Mouse (Mus musculus) hindbrain, embryonic 12.5 days (tissue): ENCODE results near the gene Zfp512b. TPM values are rescaled to one million over a fixed set of nuclear protein-coding genes. Genes with fewer than 3 reads are reported as not detected.
A peak's percentile ranks its signal among the peaks of the same experiment; 100 is the strongest.

ENCODE experiments used
- ATAC-seq: fragments of 200-750 bp; cut with Nextera tagmentation; 2 replicates; pipeline ENCODE4 v1.8.0; 2017; ENCODE audit warnings: moderate TSS enrichment; ENCODE audit not compliant: low FRiP score
- H3K27ac ChIP-seq: fragments of 300-500 bp; sonication (generic); 2 replicates; pipeline ENCODE4 v1.5.1; 2016; ENCODE audit warnings: mild to moderate bottlenecking
- H3K27me3 ChIP-seq: fragments of 300-500 bp; sonication (generic); 2 replicates; pipeline ENCODE4 v1.6.1; 2016; ENCODE audit warnings: mild to moderate bottlenecking
- H3K36me3 ChIP-seq: fragments of 300-500 bp; sonication (generic); 2 replicates; pipeline ENCODE4 v1.6.1; 2016; ENCODE audit warnings: mild to moderate bottlenecking
- H3K4me1 ChIP-seq: fragments of 300-500 bp; sonication (generic); 2 replicates; pipeline ENCODE4 v1.6.1; 2016
- H3K4me2 ChIP-seq: fragments of 300-500 bp; sonication (generic); replicated peaks from 2 replicates; pipeline ENCODE4 v1.6.1; 2016; ENCODE audit warnings: mild to moderate bottlenecking
- H3K4me3 ChIP-seq: fragments of 300-500 bp; sonication (generic); 2 replicates; pipeline ENCODE4 v1.5.1; 2016; ENCODE audit warnings: mild to moderate bottlenecking
- H3K9ac ChIP-seq: fragments of 300-500 bp; sonication (generic); 2 replicates; pipeline ENCODE4 v1.6.1; 2016; ENCODE audit warnings: mild to moderate bottlenecking, moderate library complexity
- H3K9me3 ChIP-seq: fragments of 300-500 bp; sonication (generic); replicated peaks from 2 replicates; pipeline ENCODE4 v1.6.1; 2016; ENCODE audit warnings: mild to moderate bottlenecking
- WGBS: fragments of 180-500 bp; shearing (Covaris S2); methylation state at CpG from one replicate; pipeline ENCODE4 v1.1.7; 2016; 5-methylcytosine and 5-hydroxymethylcytosine counted together
- polyA plus RNA-seq: library from polyadenylated mRNA; unstranded; fragments of >200 nt; fragmentation: Nextera tagmentation; extraction: Ambion mirVana; gene quantifications from 2 replicates; pipeline ENCODE4 v1.2.1, GENCODE M21; 2016

Zfp512b gene
- polyA plus RNA-seq, 1 experiment from 2014 or later, result 91.0 TPM

DNA sequence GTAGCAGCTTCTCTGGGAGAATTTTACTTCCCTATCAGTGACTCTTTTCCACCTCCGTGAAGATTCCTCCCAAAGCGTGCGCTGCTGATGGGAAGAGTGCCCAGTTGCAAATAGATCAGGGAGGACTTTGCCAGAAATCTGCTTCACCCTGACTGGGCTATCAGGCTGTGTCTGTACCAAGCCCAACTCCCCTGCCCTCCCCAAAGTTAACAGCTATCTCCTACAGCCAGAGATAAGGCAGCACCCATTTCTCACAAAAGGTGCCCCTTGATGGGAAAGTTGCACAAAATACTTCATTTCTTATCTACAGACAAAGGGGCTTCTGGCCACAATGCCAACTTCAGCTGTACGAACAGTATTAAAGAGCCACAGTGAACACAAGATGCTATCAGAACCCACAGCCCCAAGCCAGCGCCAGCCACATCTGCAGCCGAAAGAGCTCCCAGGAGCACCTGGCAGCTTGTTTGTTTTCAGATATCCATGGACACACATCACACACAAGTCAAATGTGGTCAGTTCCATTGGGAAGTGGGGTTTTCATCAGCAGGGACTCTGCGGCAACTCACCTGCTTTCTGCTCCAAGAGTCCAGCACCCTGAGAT is 14.5 kb downstream of the Zfp512b start:
- peaks cover 22% of the 10 kb centered on the region for H3K4me1 ChIP-seq
- H3K27ac ChIP-seq, result no peak overlapping the region
- peaks cover 12% of the 10 kb centered on the region for H3K36me3 ChIP-seq
- WGBS, result 87% methylated on average over 7 of the region's 7 CpGs
- H3K27me3 ChIP-seq, result no peaks in the 10 kb centered on the region
- H3K4me2 ChIP-seq, result no peak overlapping the region
- no peaks in the 10 kb centered on the region for H3K9me3 ChIP-seq
- no peak for ATAC-seq
- H3K9ac ChIP-seq, result no peak overlapping the region
- H3K4me3 ChIP-seq, result no peak overlapping the region

DNA sequence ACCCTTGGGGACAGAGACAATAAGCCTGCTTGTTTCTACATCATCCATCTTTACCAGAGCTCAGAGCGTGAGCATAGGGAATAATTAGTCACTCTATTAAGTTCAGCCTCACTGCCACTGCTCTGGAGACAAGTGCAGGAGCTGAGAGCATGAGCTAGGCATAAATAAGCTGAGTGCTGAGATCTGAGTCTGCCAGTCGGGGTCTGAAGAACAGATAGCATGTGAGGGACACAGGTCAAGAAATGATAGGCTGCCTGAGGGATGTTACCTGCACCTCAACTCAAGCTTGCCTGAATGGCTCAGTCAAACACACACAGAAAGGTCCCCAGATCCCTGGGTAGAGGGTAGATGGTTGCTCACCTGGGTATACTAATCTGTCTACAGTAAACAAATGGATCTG is 15.5 kb downstream of the Zfp512b start:
- H3K27ac ChIP-seq, result 0 out of 2 replicates have a peak overlapping the region, but pooled peaks have one; percentile 30
- no peak for ATAC-seq
- no peak overlapping the region for H3K4me2 ChIP-seq
- WGBS, result 65% methylated on average over 2 of the region's 2 CpGs
- no peaks in the 10 kb centered on the region for H3K9me3 ChIP-seq
- no peak overlapping the region for H3K4me3 ChIP-seq
- H3K27me3 ChIP-seq, result no peaks in the 10 kb centered on the region
- no peak overlapping the region for H3K9ac ChIP-seq
- H3K4me1 ChIP-seq, result peaks cover 22% of the 10 kb centered on the region
- peaks cover 21% of the 10 kb centered on the region for H3K36me3 ChIP-seq

GRCm38 (mm10) chr2:181576613-181577012 is 16.0 kb downstream of the Zfp512b start:
- WGBS, result 93% methylated on average over 2 of the region's 2 CpGs
- Histone ChIP-seq H3K27ac (no peak overlapping the region), H3K27me3 (no peaks in the 10 kb centered on the region), H3K36me3 (peaks cover 24% of the 10 kb centered on the region), H3K9me3 (no peaks in the 10 kb centered on the region), H3K4me3 (no peak overlapping the region), H3K4me1 (peaks cover 22% of the 10 kb centered on the region), H3K4me2 (no peak overlapping the region), H3K9ac (no peak overlapping the region)
- no peak for ATAC-seq

DNA sequence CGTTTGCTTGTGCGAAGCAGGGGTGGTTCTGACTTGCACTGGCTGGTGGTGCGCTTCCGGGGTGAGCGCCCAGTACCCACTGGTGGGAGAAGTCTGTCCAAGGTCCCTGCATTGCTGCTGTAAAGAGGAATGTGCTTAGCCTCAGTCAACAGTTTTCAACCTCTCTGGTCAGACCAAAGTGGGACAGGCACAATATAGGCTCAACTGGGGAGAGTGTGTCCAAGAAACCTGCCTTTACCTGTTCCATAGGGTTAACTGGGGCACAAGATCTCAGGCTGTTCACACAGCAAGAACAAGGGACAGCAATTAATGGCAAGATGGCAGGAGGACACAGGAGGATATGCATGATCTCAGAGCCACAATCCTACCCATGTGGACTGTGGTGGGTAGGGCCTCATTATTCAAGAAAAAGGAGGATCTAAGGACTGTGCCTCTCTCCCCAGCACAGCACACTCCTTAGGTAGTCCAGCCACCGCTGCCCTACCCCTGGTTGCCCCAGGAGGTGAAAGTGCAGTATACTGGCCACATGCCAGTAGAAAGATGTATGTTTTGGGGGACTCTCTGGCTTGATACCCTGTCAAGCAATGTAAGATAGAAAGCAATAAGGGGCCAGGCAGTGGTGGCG is 17.6 kb downstream of the Zfp512b start:
- H3K4me2 ChIP-seq, result no peak overlapping the region
- peaks cover 13% of the 10 kb centered on the region for H3K4me1 ChIP-seq
- no peak overlapping the region for H3K4me3 ChIP-seq
- H3K27me3 ChIP-seq, result no peaks in the 10 kb centered on the region
- H3K9me3 ChIP-seq, result no peaks in the 10 kb centered on the region
- H3K27ac ChIP-seq, result no peak overlapping the region
- no peak for ATAC-seq
- peaks cover 24% of the 10 kb centered on the region for H3K36me3 ChIP-seq
- no peak overlapping the region for H3K9ac ChIP-seq
- WGBS, result 94% methylated on average over 7 of the region's 7 CpGs

- WGBS, result 92% methylated on average over 9 of the region's 9 CpGs
- Histone ChIP-seq H3K4me2 (no peak overlapping the region), H3K4me3 (no peak overlapping the region), H3K4me1 (peaks cover 12% of the 10 kb centered on the region), H3K36me3 (peaks cover 29% of the 10 kb centered on the region), H3K9ac (no peak overlapping the region), H3K27me3 (no peaks in the 10 kb centered on the region), H3K27ac (no peak overlapping the region), H3K9me3 (no peaks in the 10 kb centered on the region)
- ATAC-seq, result no peak
Observed at GRCm38 (mm10) chr2:181573961-181574360, 18.6 kb downstream of the Zfp512b start.

GRCm38 (mm10) chr2:181572921-181573920 is 19.4 kb downstream of the Zfp512b start:
- H3K36me3 ChIP-seq, result peaks cover 29% of the 10 kb centered on the region
- H3K9me3 ChIP-seq, result no peaks in the 10 kb centered on the region
- 94% methylated on average over 15 of the region's 15 CpGs for WGBS
- no peak overlapping the region for H3K4me2 ChIP-seq
- peaks cover 8% of the 10 kb centered on the region for H3K4me1 ChIP-seq
- H3K4me3 ChIP-seq, result no peak overlapping the region
- no peak overlapping the region for H3K27ac ChIP-seq
- H3K27me3 ChIP-seq, result no peaks in the 10 kb centered on the region
- H3K9ac ChIP-seq, result no peak overlapping the region
- ATAC-seq, result no peak

DNA sequence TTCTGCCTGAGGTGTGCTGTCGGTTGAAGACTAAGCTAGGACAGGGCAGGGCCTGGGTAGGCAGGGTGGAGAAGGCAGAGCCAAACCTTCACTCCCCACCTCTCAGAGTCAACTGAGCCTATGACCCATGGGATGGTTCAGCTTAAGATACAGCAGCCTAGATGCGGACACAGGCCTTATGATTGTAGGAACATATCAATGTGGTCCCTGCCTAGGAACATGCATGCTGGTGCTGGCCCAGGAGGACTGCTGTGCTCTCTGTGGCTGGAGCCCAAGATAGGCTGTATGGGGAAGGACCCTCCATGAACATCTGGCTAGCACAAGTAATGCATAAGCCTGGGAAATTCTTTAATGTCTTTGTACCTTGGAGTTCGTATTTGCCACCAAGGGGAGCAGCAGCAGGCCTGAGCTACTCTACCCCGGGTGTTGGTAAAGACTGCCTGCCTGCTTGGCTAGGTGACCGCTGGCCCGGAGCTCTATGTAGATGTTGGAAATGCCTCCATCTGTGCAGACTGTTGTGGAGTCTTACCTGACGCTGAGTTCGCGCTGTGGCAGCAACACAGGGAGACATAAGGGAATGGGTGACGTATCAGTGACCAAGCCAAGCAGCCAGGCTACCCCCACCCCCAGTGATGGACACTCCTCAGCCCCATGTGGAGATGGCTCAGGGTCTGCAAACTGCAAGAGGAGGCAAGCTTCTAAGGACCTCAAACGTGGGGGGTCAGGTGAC is 20.5 kb downstream of the Zfp512b start:
- no peak overlapping the region for H3K9ac ChIP-seq
- no peak overlapping the region for H3K27ac ChIP-seq
- H3K36me3 ChIP-seq, result peaks cover 29% of the 10 kb centered on the region
- no peaks in the 10 kb centered on the region for H3K27me3 ChIP-seq
- no peaks in the 10 kb centered on the region for H3K9me3 ChIP-seq
- WGBS, result 92% methylated on average over 11 of the region's 11 CpGs
- ATAC-seq, result no peak
- no peak overlapping the region for H3K4me2 ChIP-seq
- no peak overlapping the region for H3K4me3 ChIP-seq
- peaks cover 2% of the 10 kb centered on the region for H3K4me1 ChIP-seq

DNA sequence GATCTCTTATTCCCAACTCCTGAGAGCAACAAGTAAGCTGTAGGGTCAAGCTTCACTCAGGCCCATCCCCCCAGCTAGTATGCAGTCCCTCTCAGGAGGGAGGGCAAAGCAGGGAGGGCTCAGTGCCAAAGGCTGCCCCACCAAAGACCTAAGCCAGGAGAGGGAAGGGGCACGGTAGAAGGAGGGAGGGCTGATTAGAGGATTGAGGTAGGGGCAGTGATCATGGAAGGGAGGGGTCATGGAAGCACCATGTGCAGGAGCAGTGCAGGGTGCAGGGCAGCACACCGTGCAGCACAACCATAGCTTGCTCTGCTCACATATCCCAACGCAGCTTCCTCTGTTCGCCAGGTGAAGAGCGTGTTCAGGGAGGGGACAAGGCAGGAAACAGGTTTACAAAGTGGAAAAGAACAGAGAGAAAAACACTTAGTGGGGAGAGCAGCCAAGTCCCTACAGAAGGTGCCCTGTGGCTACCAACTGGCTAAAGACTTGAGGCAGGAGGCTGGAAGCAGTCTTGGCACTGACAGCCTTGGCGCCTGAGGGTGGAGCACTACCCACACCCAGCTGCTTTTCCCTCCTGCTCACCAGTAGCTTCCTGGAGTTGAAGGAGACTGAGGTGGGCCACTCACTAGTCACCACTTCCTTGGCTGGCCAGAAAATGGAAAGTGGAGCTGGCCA is 21.5 kb downstream of the Zfp512b start:
- no peak for ATAC-seq
- WGBS, result 73% methylated on average over 6 of the region's 6 CpGs
- peaks cover 29% of the 10 kb centered on the region for H3K36me3 ChIP-seq
- H3K4me1 ChIP-seq, result no peaks in the 10 kb centered on the region
- no peak overlapping the region for H3K4me2 ChIP-seq
- no peak overlapping the region for H3K4me3 ChIP-seq
- no peaks in the 10 kb centered on the region for H3K9me3 ChIP-seq
- H3K27ac ChIP-seq, result no peak overlapping the region
- no peaks in the 10 kb centered on the region for H3K27me3 ChIP-seq
- H3K9ac ChIP-seq, result no peak overlapping the region

DNA sequence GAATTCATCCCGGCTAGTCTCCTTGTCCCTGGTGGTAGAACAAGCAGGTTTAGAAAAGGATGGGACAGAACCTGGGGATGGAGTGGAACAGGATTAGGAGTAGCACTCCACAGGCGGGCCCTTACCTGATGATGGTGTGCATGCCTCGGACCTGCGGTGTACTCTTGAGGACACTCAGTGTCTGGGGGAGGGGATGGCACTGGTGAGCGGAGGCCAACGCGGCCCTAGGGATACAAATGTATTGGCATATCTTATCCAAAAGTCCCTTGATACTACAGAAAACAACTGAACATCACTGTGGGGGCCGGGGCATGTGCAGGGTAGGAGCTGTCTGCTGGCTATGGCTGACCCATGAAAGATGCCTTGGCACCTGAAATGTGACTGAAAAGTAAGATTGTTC is 22.2 kb downstream of the Zfp512b start:
- Histone ChIP-seq H3K4me1 (no peaks in the 10 kb centered on the region), H3K27ac (no peak overlapping the region), H3K27me3 (no peaks in the 10 kb centered on the region), H3K4me2 (no peak overlapping the region), H3K4me3 (no peak overlapping the region), H3K9me3 (no peaks in the 10 kb centered on the region), H3K9ac (no peak overlapping the region), H3K36me3 (peaks cover 32% of the 10 kb centered on the region)
- 84% methylated on average over 8 of the region's 8 CpGs for WGBS
- ATAC-seq, result no peak

GRCm38 (mm10) chr2:181569856-181570255 is 22.7 kb downstream of the Zfp512b start:
- Histone ChIP-seq H3K4me2 (no peak overlapping the region), H3K27ac (no peak overlapping the region), H3K36me3 (peaks cover 32% of the 10 kb centered on the region), H3K4me1 (no peaks in the 10 kb centered on the region), H3K9me3 (no peaks in the 10 kb centered on the region), H3K4me3 (no peak overlapping the region), H3K9ac (no peak overlapping the region), H3K27me3 (no peaks in the 10 kb centered on the region)
- no peak for ATAC-seq
- 92% methylated on average over 10 of the region's 10 CpGs for WGBS

DNA sequence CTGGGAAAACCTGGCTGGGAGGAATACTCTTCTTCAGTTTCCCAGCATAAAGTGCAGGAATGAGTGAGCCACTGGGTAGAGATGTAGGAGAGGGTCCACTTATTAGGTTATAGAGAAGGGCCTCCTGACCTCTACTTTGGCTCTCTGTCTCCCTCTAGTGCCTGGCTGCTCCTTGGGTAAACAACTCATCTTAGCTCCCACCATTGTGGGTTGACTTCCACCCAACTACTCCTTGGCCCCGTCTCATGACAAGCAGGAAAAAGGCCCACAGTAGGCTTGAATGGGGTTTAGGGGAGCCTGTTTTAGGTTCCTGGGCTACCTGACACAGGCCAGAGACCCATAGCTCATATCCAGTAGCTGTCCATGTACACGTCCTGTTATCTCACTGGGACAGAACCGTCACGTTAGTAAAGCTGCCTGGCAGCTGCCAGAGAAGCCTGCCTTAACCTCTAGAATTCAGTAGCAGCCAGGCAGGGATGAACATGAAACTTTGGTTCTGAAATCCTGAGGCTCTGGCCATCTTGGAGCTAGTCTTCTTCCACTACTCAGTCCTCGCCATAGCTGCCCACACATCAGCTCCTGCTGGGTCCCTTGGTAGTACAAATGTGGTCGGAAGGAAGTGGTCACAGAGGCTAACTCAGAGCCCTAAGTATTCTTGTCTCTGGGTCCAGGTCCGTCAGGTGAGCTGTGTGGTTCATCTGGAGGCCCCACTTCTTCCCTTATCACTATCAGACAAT is 24.2 kb downstream of the Zfp512b start:
- no peak overlapping the region for H3K4me3 ChIP-seq
- 82% methylated on average over 7 of the region's 7 CpGs for WGBS
- peaks cover 23% of the 10 kb centered on the region for H3K36me3 ChIP-seq
- H3K9ac ChIP-seq, result no peak overlapping the region
- no peak for ATAC-seq
- no peak overlapping the region for H3K4me2 ChIP-seq
- no peaks in the 10 kb centered on the region for H3K4me1 ChIP-seq
- H3K27me3 ChIP-seq, result no peaks in the 10 kb centered on the region
- H3K27ac ChIP-seq, result no peak overlapping the region
- H3K9me3 ChIP-seq, result no peaks in the 10 kb centered on the region
